Mouse (Mus musculus) granulocyte monocyte progenitor cell, adult 5-6 weeks (primary cell): Measurements from ENCODE around the gene Frg2f1. TPM values are rescaled to one million over a fixed set of nuclear protein-coding genes. Genes with fewer than 3 reads are reported as not detected.

ENCODE experiments used
- ATAC-seq: replicated peaks from 2 replicates; pipeline ENCODE4 v1.8.0; 2016; ENCODE audit warnings: mild to moderate bottlenecking, moderate TSS enrichment, inconsistent platforms; ENCODE audit not compliant: poor library complexity, severe bottlenecking
- total RNA-seq, 2 experiments: library from RNA; stranded (forward) in 1 of 2; stranded (reverse) in 1 of 2; fragments of 200-712, 200-1000 nt in 1 of 2; fragments of >200 nt in 1 of 2; fragmentation: Nextera tagmentation in 1 of 2; gene quantifications; 2 replicates each; pipeline ENCODE4 v1.2.3; 2014 to 2017

Frg2f1 gene
- total RNA-seq, 2 experiments from 2014 or later: 1.0 to 1.3 TPM

DNA sequence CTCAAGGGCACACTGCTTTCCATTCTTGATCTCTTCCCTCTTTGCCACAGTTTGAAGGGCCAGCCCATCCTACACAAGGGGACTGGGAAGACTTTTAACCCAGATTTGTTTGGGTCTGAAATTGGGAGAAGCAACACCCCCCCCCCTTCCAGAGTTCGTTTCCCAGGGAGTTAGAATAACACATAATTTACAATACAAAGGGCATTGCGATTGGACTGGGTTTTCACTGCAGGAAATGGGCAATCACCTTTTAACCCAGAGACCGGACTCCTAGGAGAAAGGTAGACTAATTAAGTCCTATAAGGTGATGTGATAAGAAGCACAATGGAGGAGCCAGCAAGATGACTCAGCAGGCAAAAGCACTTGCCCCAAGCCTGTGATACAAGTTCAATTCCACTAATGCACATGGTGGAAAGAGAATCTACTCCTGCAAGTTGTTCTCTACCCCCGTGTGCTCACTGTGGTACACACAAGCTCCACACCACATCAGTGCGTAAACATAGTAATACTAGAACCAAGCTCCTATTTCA, 40.9 kb downstream of the Frg2f1 start:
- ATAC-seq: no peak

DNA sequence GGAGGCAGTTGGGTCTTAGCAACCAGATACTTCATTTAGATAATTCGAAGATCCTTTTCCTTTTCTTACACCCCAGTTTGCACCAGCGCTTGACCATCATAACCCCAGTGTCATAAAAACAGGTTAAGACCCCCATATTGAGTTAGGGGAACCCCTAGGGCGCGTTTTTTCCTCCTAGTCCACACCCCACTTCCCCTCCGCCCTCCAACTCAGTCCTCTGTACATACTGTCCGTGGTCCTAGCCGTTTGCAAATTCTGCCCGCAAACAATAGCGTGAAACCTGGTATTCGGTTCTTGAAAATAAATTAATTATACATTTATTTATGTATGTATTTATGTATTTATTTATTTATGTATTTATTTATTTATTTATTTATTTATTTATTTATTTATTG, 46.4 kb downstream of the Frg2f1 start:
- no peak for ATAC-seq

DNA sequence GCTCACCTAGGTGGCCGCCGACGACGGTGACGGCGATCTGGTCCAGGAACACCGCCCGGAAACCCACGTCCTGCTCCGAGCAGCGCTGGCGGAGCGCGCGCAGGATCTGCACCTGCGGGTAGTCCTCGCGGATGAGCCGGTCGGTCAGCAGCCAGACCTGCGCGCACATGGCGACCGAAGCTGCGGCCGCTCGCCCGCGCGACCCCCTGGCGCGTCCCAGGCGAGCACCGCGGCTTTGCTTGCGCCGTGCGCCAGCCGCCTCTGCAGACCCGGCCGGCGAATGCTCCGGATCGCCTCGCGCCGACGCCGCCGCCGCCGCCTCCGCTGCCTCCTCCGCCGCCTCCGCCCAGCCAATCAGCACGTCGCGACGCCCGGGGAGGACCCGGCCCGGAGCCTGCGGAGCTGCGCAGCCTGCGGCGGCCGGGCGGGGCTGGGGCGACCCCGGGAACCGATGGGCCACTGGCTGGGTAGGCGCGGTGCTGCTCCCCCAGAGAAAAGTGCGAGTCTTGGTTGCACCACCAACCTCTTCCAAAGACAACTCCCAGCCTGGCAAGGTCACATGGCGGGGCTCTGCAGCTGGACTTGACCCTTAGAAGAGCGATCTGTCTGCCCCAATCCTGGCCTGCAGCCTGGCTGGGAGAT, 46.9 kb downstream of the Frg2f1 start, which contains the start of gene Rimkla:
Gene Rimkla (minus strand): TSS at position 338 of the 642 bp plus-strand sequence.
- peak; percentile 85 for ATAC-seq

DNA sequence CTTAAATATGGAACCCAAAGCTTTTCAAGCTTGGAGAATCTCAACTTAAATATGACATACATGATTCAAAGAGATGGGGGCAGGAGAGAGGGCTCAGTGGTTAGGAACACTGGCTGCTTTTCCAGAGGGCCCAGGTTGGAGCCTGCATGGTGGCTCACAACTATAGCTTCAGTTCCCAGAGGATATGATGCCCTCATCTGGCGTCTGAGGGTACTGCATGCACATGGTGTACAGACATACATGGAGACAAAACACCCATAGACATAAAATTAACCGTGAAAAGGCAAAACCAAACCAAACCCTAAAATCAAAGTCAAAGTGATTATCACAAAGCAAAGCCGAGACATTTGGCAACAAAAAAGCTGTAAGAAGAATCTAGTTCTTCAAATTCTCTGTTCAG, 48.5 kb downstream of the Frg2f1 start:
- ATAC-seq: 0 out of 2 replicates have a peak, but pooled peaks have one; percentile 38

DNA sequence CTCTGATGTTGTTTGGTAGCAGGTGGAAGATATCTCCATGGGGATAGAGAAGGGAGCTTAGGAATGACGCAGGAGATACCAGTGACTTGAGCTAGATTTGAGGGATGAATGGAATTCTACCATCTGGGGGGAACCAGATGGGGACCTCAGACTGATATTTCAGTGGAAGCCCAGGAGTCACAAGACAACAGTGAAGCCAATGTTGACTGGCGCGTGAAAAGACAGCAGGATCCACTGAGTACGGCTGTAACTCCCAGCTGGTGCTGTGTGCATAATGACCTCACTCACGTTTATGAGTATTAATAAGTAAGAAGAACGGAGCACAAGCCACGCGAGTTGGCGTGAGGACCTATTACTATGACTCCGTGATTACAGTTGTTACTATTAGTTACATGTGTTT, 49.7 kb downstream of the Frg2f1 start:
- ATAC-seq: no peak

DNA sequence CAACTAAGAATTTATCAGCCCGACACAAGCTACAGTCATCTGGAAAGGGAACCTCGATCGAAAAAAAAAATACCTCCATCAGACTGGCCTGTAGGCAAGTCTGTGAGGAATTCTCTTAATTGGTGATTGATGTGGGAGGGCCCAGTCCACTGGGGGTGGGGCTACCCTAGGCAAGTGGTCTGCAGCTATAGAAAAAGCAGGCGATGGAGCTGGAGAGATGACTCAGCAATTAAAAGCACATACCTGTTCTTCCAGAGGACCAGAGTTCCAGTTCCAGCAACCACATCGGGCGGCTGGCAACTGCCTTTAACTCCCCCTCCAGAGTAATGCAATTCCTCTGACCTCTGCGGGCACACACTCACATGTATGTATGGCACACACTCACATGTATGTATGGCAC, 54.4 kb downstream of the Frg2f1 start:
- ATAC-seq: no peak

DNA sequence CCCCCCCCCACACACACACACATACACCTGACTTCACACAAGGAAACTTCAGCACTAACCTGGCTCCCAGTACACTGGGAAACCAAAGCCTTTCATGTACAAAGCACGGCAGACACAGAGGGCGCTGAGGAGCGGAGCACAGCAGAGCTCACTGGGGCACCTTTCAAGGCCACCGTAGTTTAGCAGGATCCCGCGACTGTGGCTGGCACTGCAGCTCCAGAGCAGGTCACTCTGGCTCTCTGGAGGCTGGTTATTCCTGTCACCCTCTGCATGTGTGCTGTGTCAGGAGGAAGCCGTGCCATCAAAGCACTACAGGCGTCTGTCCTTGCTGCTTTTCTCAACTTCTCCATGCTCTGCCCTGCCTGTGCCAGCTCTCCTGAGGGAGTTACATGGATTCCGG, 56.3 kb downstream of the Frg2f1 start:
- ATAC-seq: no peak

Other genes with a start within 250 kb of the Frg2f1 start
- gene Ybx1, start 244.9 kb downstream of the Frg2f1 start, total RNA-seq (2014; fragmentation: Nextera tagmentation): 1,162 and 1,300 TPM in 2 replicates
- 1,625 and 1,634 TPM in 2 replicates for gene Ybx1, start 244.9 kb downstream of the Frg2f1 start, total RNA-seq (2017)
- 107 and 136 TPM in 2 replicates for gene Ppih, start 219.0 kb downstream of the Frg2f1 start, total RNA-seq (2014; fragmentation: Nextera tagmentation)
- 163 and 172 TPM in 2 replicates for gene Ppih, start 219.0 kb downstream of the Frg2f1 start, total RNA-seq (2017)
- not detected in 2 replicates for gene Ccdc30, start 124.0 kb downstream of the Frg2f1 start, total RNA-seq (2014; fragmentation: Nextera tagmentation)
- gene Ccdc30, start 124.0 kb downstream of the Frg2f1 start, total RNA-seq (2017): not detected in 2 replicates
- 11.5 and 17.4 TPM in 2 replicates for gene Ppcs, start 117.1 kb downstream of the Frg2f1 start, total RNA-seq (2014; fragmentation: Nextera tagmentation)
- 13.3 and 18.0 TPM in 2 replicates for gene Ppcs, start 117.1 kb downstream of the Frg2f1 start, total RNA-seq (2017)
- gene Zmynd12, start 116.7 kb downstream of the Frg2f1 start, total RNA-seq (2014; fragmentation: Nextera tagmentation): not detected in 2 replicates
- not detected in 2 replicates for gene Zmynd12, start 116.7 kb downstream of the Frg2f1 start, total RNA-seq (2017)
- gene Rimkla, start 46.9 kb downstream of the Frg2f1 start, total RNA-seq (2014; fragmentation: Nextera tagmentation): not detected in 2 replicates
- 0.10 TPM in 1 of 2 replicates, not detected in the other for gene Rimkla, start 46.9 kb downstream of the Frg2f1 start, total RNA-seq (2017)
- gene Foxj3, start 2.5 kb downstream of the Frg2f1 start, total RNA-seq (2014; fragmentation: Nextera tagmentation): 23.0 and 25.6 TPM in 2 replicates
- gene Foxj3, start 2.5 kb downstream of the Frg2f1 start, total RNA-seq (2017): 16.0 and 21.6 TPM in 2 replicates
- not detected in 2 replicates for gene Guca2a, start 98.2 kb upstream of the Frg2f1 start, total RNA-seq (2014; fragmentation: Nextera tagmentation)
- gene Guca2a, start 98.2 kb upstream of the Frg2f1 start, total RNA-seq (2017): not detected in 2 replicates
- gene Guca2b, start 119.4 kb upstream of the Frg2f1 start, total RNA-seq (2014; fragmentation: Nextera tagmentation): not detected in 2 replicates
- gene Guca2b, start 119.4 kb upstream of the Frg2f1 start, total RNA-seq (2017): not detected in 2 replicates
- 5.8 and 11.9 TPM in 2 replicates for gene Hivep3, start 194.3 kb upstream of the Frg2f1 start, total RNA-seq (2014; fragmentation: Nextera tagmentation)
- gene Hivep3, start 194.3 kb upstream of the Frg2f1 start, total RNA-seq (2017): 2.1 and 4.4 TPM in 2 replicates